Mouse (Mus musculus) testis, adult 2 months (tissue): ENCODE data around the gene Zcchc8.
"Not testable (repeated sequence)": the region's sequence is repeated elsewhere in the genome, so short reads cannot be mapped to it uniquely, and the experiment has no call there.

Source experiments
- CTCF ChIP-seq: fragments of 200-500 bp; IDR thresholded peaks from 2 replicates; pipeline ENCODE4 v1.5.1; 2012; ENCODE audit warnings: low read depth, mild to moderate bottlenecking, inconsistent platforms, low read length, moderate library complexity; ENCODE audit not compliant: control insufficient read depth, insufficient read depth, insufficient replicate concordance
- POLR2A ChIP-seq: fragments of 200-500 bp; IDR thresholded peaks from 2 replicates; pipeline ENCODE4 v1.6.1; 2012; ENCODE audit warnings: low read depth, mild to moderate bottlenecking, inconsistent platforms, low read length, moderate library complexity; ENCODE audit not compliant: control insufficient read depth

DNA sequence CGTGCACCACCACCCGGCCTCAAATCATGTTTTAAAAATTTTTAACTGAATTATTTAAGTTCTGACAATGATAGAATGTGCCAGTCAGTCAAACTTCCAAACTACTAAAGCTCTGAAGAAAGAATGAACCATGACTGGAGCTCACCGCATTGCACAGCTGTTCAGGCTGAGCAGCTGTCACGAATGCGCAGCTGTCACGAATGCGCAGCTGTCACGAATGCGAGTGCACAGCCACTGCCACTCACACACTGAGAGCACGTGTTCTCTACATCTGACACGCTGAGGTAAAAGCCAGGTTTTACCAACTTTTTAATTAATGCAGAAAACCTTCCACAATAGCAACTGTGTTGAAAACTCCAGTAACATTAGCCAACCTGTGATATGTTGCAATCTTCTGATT, 45.6 kb upstream of the Zcchc8 start:
- TF ChIP-seq CTCF, POLR2A: not testable (repeated sequence)
